Mouse (Mus musculus): ENCODE results near the gene Shroom3.

- TF ChIP-seq EP300 (IDR thresholded peaks at IDR 0.05; ENCODE audit: low read length) (no peak), CTCF (conservative IDR thresholded peaks at IDR 0.05 in 1 of 2, IDR thresholded peaks at IDR 0.05 in 1 of 2; ENCODE audit: low read depth in 2 of 2, low read length in 2 of 2) (no peak), IRF4 (IDR thresholded peaks at IDR 0.05; ENCODE audit: low read depth, low read length) (no peak), RAD21 (IDR thresholded peaks at IDR 0.05; ENCODE audit: low read depth, low read length) (no peak), JUND (conservative IDR thresholded peaks at IDR 0.05; ENCODE audit: low read depth, low read length) (no peak), MAX (IDR thresholded peaks at IDR 0.05; ENCODE audit: low read length) (no peak), CHD1 (IDR thresholded peaks at IDR 0.05; ENCODE audit: low read depth, low read length) (no peak), TCF12 (IDR thresholded peaks at IDR 0.05; ENCODE audit: low read depth, low read length) (no peak), POLR2A (IDR thresholded peaks at IDR 0.05; ENCODE audit: low read depth, low read length) (no peak), NRF1 (IDR thresholded peaks at IDR 0.05; ENCODE audit: low read depth, low read length) (no peak), MAZ (IDR thresholded peaks at IDR 0.05; ENCODE audit: low read depth, low read length) (no peak)
These were observed 227.6 kb downstream of the Shroom3 start for GRCm38 (mm10) chr5:92910838-92911237.
